Mouse (Mus musculus): ENCODE measurements around the gene Trem3.

Trem3 gene

DNA sequence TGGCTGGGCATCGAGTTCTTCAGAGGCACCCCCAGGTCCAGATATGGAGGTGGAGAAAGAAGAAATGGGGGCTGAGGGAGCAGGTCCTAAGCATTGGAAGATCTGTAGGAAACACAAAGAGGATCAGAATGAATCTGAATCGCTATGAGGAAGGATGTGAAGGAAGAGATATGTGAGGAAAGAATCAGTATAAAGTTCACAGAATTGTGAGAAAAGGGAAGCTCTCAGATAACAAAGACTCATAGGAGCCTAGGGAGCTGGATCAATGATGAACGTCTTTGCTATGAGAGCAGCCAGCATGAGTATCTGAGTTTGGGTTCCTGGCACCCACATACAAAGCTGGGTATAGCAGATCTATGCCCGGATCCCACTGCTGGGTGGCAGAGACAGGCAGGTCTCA lies 22.3 kb downstream of the Trem3 start:
- in situ Hi-C loops (cut with MboI; ENCODE audit: low sequenced_read_pairs) = loop anchor here (5.0 kb wide), 1 partner anchor 67 kb away; no protein-coding TSS in a partner anchor

- in situ Hi-C loops (cut with MboI; ENCODE audit: low sequenced_read_pairs) = loop anchor here (5.0 kb wide), 1 partner anchor 65 kb away; no protein-coding TSS in a partner anchor
These were observed 24.6 kb downstream of the Trem3 start for GRCm38 (mm10) chr17:48272158-48272557.

DNA sequence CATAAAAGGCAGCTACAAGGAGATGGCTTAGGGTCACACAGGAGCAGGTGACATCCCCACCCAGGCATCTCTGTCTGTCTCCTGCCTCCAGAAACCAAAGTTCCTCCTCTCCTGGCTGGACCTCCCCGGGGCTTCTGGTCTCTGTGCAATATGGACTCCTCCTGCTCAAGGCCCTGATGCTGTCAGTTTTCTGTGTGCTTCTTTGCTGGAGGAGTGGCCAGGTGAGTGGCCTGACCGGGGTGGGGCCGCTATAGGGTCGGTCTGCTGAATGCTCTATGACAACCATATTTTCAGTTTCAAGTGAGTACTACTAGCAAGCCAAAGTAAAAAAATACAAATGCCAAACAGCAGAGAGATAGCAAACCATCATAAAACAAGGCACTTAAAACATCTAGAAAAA lies 25.0 kb downstream of the Trem3 start:
- in situ Hi-C loops (cut with MboI; ENCODE audit: low sequenced_read_pairs) = loop anchor here (5.0 kb wide), 1 partner anchor 65 kb away; no protein-coding TSS in a partner anchor

GRCm38 (mm10) chr17:48274098-48274497 lies 26.5 kb downstream of the Trem3 start:
- in situ Hi-C loops (cut with MboI; ENCODE audit: low sequenced_read_pairs) = loop anchor here (5.0 kb wide), 1 partner anchor 63 kb away; no protein-coding TSS in a partner anchor

GRCm38 (mm10) chr17:48274885-48275284 lies 27.3 kb downstream of the Trem3 start:
- in situ Hi-C loops (cut with MboI; ENCODE audit: low sequenced_read_pairs) = loop anchor here (5.0 kb wide), 1 partner anchor 62 kb away; no protein-coding TSS in a partner anchor

DNA sequence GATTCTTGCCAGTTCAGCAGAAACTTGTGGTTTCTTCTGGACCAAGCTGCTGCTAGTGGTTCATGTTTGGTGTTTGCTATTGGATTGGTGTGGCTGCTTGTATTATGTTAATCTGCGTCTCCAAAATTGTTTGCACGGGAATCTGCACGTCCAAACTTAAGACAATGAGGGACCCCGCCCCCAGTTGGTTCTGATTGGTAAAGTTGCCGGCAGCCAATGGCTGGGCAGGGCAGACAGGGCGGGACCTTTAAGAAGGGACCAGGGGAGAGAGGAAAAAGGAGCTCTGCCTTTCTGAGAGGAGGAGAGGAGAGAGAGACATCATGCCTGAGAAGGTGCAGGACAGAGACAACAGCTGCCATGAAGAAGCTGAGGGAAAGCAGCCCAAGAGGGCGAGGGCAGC lies 28.2 kb downstream of the Trem3 start:
- in situ Hi-C loops (cut with MboI; ENCODE audit: low sequenced_read_pairs) = no loop called here

- in situ Hi-C loops (cut with MboI; ENCODE audit: low sequenced_read_pairs) = no loop called here
These were observed 30.8 kb downstream of the Trem3 start for GRCm38 (mm10) chr17:48278381-48278780.

GRCm38 (mm10) chr17:48279002-48279401 lies 31.4 kb downstream of the Trem3 start:
- in situ Hi-C loops (cut with MboI; ENCODE audit: low sequenced_read_pairs) = no loop called here

GRCm38 (mm10) chr17:48280943-48281738 lies 33.6 kb downstream of the Trem3 start:
- in situ Hi-C loops (cut with MboI; ENCODE audit: low sequenced_read_pairs) = no loop called here

- in situ Hi-C loops (cut with MboI; ENCODE audit: low sequenced_read_pairs) = no loop called here
These were observed 34.1 kb downstream of the Trem3 start for GRCm38 (mm10) chr17:48281739-48282085.

DNA sequence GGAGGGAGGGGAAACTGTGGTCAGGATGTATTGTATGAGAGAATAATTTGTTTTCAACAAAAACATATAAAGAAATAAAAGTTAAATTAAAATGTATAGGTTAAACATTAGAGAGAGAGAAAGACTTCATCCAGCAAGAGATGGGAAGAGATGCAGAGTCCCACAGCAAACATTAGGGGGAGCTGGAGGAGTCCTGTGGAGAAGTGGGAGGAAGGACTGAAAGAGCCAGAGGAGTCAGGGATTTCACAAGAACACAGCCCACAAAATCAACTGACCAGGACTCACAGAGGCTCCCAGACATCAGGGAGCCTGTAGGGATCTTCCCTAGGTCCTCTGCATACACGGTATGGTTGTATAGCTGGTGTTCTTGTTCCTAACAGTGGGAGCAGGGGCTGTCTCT lies 39.2 kb downstream of the Trem3 start:
- in situ Hi-C loops (cut with MboI; ENCODE audit: low sequenced_read_pairs) = no loop called here

GRCm38 (mm10) chr17:48287276-48287675 lies 39.7 kb downstream of the Trem3 start:
- in situ Hi-C loops (cut with MboI; ENCODE audit: low sequenced_read_pairs) = no loop called here

GRCm38 (mm10) chr17:48293500-48294194 lies 46.1 kb downstream of the Trem3 start:
- in situ Hi-C loops (cut with MboI; ENCODE audit: low sequenced_read_pairs) = no loop called here

DNA sequence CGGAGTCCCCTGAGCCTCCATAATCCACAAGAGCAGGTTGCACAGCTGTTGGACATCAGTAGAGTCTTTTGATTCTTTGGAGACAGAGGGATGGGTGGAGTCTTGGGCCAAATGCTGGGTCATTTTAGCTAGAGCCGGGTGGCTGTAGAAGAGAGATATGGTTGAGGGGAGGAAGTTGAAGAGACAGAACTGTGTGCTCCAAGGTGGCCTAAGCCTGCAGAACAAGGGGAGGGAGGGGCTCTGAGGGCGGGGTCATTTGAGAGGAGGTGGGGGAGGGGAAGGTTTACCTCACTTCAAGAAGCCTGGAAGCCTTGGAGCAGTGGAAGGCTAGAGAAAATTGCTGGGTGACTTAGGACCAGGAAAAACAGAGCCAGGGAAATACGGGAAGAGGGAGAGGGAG lies 51.6 kb downstream of the Trem3 start, which contains the start of gene Treml2:
Treml2 (plus strand) TSS at position 296 of the 400 bp plus-strand sequence.
- in situ Hi-C loops (cut with MboI; ENCODE audit: low sequenced_read_pairs) = no loop called here

DNA sequence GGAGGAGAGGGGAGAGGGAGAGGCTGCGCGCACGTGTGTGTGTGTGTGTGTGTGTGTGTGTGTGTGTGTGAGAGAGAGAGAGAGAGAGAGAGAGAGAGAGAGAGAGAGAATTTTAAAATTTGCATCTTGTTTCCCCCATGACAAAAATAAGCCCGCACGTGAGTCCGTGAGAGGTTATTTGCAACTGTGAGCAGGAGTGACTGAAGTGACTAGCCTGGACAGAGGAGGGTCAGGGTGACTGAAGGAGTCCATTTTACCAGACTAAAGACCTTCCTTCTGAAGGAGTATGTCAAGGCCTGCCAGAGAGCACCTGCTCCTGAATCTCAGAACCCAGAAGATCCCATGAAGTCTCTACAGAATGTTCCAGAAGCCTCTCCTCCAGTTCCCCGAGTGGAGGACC lies 52.2 kb downstream of the Trem3 start:
- in situ Hi-C loops (cut with MboI; ENCODE audit: low sequenced_read_pairs) = no loop called here

GRCm38 (mm10) chr17:48300199-48300598 lies 52.6 kb downstream of the Trem3 start:
- in situ Hi-C loops (cut with MboI; ENCODE audit: low sequenced_read_pairs) = no loop called here

- in situ Hi-C loops (cut with MboI; ENCODE audit: low sequenced_read_pairs) = no loop called here
These were observed 53.3 kb downstream of the Trem3 start for GRCm38 (mm10) chr17:48300861-48301260.

DNA sequence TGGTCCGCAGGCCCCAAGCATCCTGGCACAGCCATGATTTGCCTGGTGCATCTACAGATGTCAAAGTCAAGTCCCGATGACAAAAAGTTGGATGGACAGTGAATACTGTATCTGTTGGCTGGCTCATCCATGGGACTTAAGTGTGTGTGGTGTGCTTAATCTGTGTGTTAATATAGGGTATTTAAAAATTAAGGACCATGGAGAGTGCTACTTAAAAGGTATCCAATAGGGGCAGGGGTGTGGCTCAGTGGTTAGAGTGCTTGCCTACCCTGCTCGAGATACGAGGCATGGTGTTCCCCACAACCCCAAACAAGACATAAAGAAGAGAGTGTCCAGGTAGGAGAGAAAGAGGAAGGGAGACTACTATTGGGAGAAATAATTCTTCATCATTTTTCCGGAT lies 54.2 kb downstream of the Trem3 start:
- in situ Hi-C loops (cut with MboI; ENCODE audit: low sequenced_read_pairs) = no loop called here
